Mouse (Mus musculus): ENCODE data around the gene Myef2.

Gene Myef2

DNA sequence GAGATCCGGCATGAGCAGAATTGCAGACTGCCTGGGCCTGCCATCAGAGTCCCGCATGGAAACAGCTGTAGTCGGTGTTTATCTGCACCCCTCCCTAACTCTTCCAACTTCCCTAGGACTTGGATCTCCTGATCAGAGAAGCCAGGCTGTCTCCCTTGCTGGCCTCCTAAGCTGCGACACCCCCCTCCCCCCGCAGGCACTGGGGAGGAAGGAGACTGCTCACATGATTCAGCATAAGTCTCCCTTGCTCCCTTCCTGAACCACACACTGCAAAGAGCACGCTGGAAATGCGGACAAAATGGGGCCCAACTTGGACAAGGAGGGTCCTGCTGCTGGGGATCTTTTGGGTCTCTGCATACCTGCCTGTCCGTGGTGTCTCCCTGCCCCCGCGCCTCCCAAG is 55.6 kb downstream of the Myef2 start, which contains the start of gene Slc24a5:
Slc24a5 (plus strand) TSS at position 231 of the 400 bp plus-strand sequence.
- DNase-seq (ENCODE audit: low spot score in 2 of 2): no peak

DNA sequence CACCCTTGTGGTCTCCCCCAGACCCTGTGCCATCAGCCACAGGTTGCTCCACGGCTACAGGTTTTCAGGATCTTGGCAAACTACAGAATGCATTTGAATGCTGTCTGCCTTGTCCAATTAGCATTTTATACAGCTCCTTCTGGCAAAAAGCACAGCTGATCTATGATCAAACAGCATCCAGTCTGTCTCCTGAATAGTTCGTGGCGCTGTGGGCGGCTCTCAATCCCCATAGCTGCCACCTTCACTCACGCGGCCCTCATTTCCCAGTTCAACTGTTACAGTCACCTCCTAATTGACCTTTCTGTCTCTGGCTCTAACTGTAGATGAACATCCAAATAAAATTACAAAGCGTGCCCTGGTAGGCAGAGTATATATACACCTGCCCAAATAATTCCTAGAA is 56.1 kb downstream of the Myef2 start:
- no peak for DNase-seq (ENCODE audit: low spot score in 2 of 2)

DNA sequence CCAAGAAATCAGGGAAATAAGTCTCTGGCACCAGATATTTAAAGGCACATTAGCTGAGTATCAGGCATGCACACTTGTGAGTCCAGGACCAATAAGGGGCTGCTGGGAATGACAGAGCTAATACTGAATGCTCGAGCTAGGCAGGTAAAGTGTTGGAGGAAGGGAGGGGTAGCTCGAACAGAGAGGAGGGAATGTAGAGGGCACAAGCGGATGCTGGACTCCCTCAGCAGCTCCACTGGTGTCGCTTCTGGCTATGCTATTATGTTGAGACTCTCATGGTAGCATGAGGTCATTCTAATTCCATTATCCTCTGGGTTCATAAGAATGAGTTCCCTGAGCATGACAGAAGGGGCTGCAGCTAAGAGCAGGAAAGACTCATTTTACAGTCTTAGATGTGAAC is 60.5 kb downstream of the Myef2 start:
- DNase-seq (ENCODE audit: low spot score in 2 of 2): no peak

DNA sequence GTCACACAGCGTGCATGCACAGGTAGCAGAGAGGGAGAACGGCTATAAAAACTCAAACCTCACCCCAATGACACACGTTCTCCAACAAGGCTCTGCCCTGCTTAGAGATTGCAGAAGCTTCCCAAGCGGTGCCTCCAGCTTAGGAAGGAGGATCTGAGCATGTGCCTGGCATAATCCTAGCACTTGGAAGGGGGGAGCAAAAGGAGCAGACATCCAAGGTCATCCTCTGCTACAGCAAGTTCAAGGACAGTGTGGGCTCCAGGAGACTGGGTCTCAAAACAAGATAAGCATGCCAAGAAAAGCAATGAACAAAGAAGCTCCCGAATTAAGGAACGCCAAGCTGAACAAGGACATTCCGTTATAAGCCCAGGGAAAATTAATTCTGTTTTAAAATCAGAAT is 62.0 kb downstream of the Myef2 start:
- no peak for DNase-seq (ENCODE audit: low spot score in 2 of 2)

DNA sequence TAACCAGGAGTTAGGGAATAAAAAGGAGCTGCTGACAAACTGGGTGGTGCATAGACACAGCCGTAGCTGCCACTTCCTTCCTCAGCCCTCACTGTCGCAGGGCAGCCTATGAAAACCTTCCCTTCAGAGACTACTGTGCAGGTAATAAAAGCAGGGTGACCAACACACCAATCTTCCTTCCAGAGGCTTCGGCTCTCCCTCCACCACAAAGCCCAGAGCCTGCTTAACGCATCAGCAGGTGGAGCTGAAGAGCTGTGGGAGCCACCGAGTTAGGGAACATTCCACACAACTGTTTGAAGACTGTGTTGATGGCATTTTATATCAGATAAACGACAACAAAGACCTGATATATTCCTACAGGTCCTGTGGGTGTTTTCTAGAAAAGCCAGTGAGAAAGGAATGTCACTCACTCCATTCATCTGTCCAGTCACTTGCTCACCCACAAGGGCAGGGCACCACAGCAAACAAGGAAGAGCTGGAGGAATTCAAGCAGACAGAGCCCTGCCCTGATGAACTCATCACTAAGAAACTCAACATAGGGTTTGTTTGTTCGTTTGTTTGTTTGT is 66.1 kb downstream of the Myef2 start:
- DNase-seq (ENCODE audit: low spot score in 2 of 2): no peak

DNA sequence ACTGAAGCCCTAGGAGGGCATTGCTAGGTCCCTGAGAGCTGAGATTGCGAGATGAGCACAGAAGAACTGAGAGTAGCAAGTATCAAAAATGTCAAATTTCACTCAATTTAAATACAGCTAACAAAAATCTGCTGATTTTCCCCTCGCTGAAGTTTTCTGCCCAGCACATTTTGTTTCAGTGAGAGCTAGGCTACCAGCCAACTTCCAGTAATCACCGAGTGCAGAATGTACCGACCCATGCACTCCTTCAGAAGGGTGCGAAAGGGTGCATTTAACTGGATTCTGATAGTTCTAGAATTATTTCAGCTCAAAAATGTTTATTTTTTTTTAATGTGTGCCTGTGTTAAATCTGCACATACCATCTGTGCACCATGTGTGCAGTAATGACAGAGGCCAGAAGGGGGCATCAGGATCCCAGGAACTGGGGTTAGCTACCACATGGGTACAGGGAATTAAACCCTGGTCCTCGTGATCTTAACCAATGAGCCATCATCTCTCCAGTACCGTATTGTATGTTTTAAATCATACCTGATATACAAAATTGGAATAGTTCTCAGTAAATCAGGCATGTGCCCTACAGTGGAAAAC is 68.1 kb downstream of the Myef2 start:
- DNase-seq (ENCODE audit: low spot score in 2 of 2): no peak
